Mouse (Mus musculus) limb, embryonic 13.5 days (tissue): ENCODE data around the gene Gm10570. TPM values are rescaled to one million over a fixed set of nuclear protein-coding genes. Genes with fewer than 3 reads are reported as not detected.

Experiments
- ATAC-seq: fragments of 200-750 bp; cut with Nextera tagmentation; 2 replicates; pipeline ENCODE4 v1.8.0; 2017; ENCODE audit warnings: low read depth, moderate number of reproducible peaks, moderate TSS enrichment; ENCODE audit not compliant: low FRiP score
- H3K27ac ChIP-seq: fragments of 300-500 bp; sonication (generic); 2 replicates; pipeline ENCODE4 v1.5.1; 2015; ENCODE audit warnings: inconsistent platforms, mild to moderate bottlenecking, moderate library complexity
- H3K27me3 ChIP-seq: fragments of 300-500 bp; sonication (generic); 2 replicates; pipeline ENCODE4 v1.6.1; 2015; ENCODE audit warnings: mild to moderate bottlenecking, inconsistent platforms
- H3K36me3 ChIP-seq: fragments of 300-500 bp; sonication (generic); 2 replicates; pipeline ENCODE4 v1.6.1; 2015; ENCODE audit warnings: inconsistent platforms, mild to moderate bottlenecking, moderate library complexity
- H3K4me1 ChIP-seq: fragments of 300-500 bp; sonication (generic); 2 replicates; pipeline ENCODE4 v1.6.1; 2015; ENCODE audit warnings: inconsistent platforms
- H3K4me2 ChIP-seq: fragments of 300-500 bp; sonication (generic); replicated peaks from 2 replicates; pipeline ENCODE4 v1.6.1; 2015; ENCODE audit warnings: inconsistent platforms, mild to moderate bottlenecking, moderate library complexity
- H3K4me3 ChIP-seq: fragments of 300-500 bp; sonication (generic); 2 replicates; pipeline ENCODE4 v1.5.1; 2015; ENCODE audit warnings: moderate library complexity, mild to moderate bottlenecking, inconsistent platforms
- H3K9ac ChIP-seq: fragments of 300-500 bp; sonication (generic); 2 replicates; pipeline ENCODE4 v1.6.1; 2015; ENCODE audit warnings: mild to moderate bottlenecking, inconsistent platforms
- H3K9me3 ChIP-seq: fragments of 300-500 bp; sonication (generic); 2 replicates; pipeline ENCODE4 v1.6.1; 2016; ENCODE audit warnings: inconsistent platforms
- WGBS: fragments of 180-500 bp; shearing (Covaris S2); methylation state at CpG from one replicate; pipeline ENCODE4 v1.1.7; 2015; 5-methylcytosine and 5-hydroxymethylcytosine counted together
- polyA plus RNA-seq: library from polyadenylated mRNA; unstranded; fragments of >200 nt; fragmentation: Nextera tagmentation; extraction: Ambion mirVana; gene quantifications from 2 replicates; pipeline ENCODE4 v1.2.1, GENCODE M21; 2015

The Gm10570 gene
- polyA plus RNA-seq, 1 experiment from 2014 or later = not detected

GRCm38 (mm10) chr4:130321640-130322039 is 13.2 kb upstream of the Gm10570 start:
- no peak for ATAC-seq
- WGBS = 96% methylated on average over 7 of the region's 7 CpGs
- Histone ChIP-seq H3K4me3 (no peak overlapping the region), H3K27me3 (no peaks in the 10 kb centered on the region), H3K9me3 (no peaks in the 10 kb centered on the region), H3K36me3 (peaks cover 91% of the 10 kb centered on the region), H3K4me1 (no peaks in the 10 kb centered on the region), H3K27ac (no peak overlapping the region), H3K4me2 (no peak overlapping the region), H3K9ac (no peak overlapping the region)

DNA sequence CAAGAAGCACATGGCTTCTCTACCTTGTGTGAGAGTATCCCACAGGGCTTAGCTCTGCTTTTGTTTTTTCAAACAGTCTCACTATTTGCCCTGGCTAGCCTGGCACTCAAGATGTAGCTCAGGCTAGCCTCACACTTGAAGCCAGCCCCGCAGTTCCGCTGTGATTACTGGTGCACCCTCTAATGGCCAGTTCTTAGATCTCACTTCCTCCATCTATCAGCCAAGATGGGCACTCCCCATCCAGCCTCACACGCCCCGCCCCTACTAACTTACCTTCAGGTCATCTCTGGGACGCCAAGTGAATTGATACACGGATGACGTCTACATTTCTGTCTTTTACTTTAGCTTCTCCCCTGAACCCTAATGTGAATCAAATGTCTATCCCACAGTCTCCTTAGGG is 11.1 kb upstream of the Gm10570 start:
- Histone ChIP-seq H3K4me2 (no peak overlapping the region), H3K27me3 (no peaks in the 10 kb centered on the region), H3K27ac (no peak overlapping the region), H3K36me3 (peaks cover 88% of the 10 kb centered on the region), H3K4me1 (no peaks in the 10 kb centered on the region), H3K4me3 (no peak overlapping the region), H3K9me3 (no peaks in the 10 kb centered on the region), H3K9ac (no peak overlapping the region)
- ATAC-seq = no peak
- WGBS = 84% methylated on average over 7 of the region's 7 CpGs

- peaks cover 88% of the 10 kb centered on the region for H3K36me3 ChIP-seq
- WGBS = 84% methylated on average over 3 of the region's 3 CpGs
- H3K9me3 ChIP-seq = no peaks in the 10 kb centered on the region
- no peak overlapping the region for H3K27ac ChIP-seq
- ATAC-seq = no peak
- no peaks in the 10 kb centered on the region for H3K27me3 ChIP-seq
- no peak overlapping the region for H3K4me2 ChIP-seq
- H3K9ac ChIP-seq = no peak overlapping the region
- no peak overlapping the region for H3K4me3 ChIP-seq
- no peaks in the 10 kb centered on the region for H3K4me1 ChIP-seq
These were observed 9.6 kb upstream of the Gm10570 start for GRCm38 (mm10) chr4:130318122-130318521.

- H3K4me1 ChIP-seq = no peaks in the 10 kb centered on the region
- no peak overlapping the region for H3K27ac ChIP-seq
- H3K9me3 ChIP-seq = no peaks in the 10 kb centered on the region
- WGBS = 87% methylated on average over 10 of the region's 10 CpGs
- H3K4me2 ChIP-seq = no peak overlapping the region
- H3K27me3 ChIP-seq = peaks cover 3% of the 10 kb centered on the region
- no peak overlapping the region for H3K4me3 ChIP-seq
- no peak for ATAC-seq
- H3K36me3 ChIP-seq = peaks cover 81% of the 10 kb centered on the region
- no peak overlapping the region for H3K9ac ChIP-seq
These were observed 8.2 kb upstream of the Gm10570 start for GRCm38 (mm10) chr4:130316691-130317090.

GRCm38 (mm10) chr4:130315771-130316527 is 7.5 kb upstream of the Gm10570 start:
- no peak overlapping the region for H3K4me3 ChIP-seq
- peaks cover 76% of the 10 kb centered on the region for H3K36me3 ChIP-seq
- 0 out of 2 replicates have a peak overlapping the region, but pooled peaks have one; percentile 13 for H3K9ac ChIP-seq
- H3K27me3 ChIP-seq = peaks cover 11% of the 10 kb centered on the region
- no peaks in the 10 kb centered on the region for H3K9me3 ChIP-seq
- no peaks in the 10 kb centered on the region for H3K4me1 ChIP-seq
- ATAC-seq = no peak
- WGBS = 80% methylated on average over 13 of the region's 13 CpGs
- H3K27ac ChIP-seq = 0 out of 2 replicates have a peak overlapping the region, but pooled peaks have one; percentile 17
- no peak overlapping the region for H3K4me2 ChIP-seq

- H3K4me1 ChIP-seq = peaks cover 6% of the 10 kb centered on the region
- H3K27ac ChIP-seq = no peak overlapping the region
- no peak overlapping the region for H3K4me3 ChIP-seq
- no peak for ATAC-seq
- H3K9ac ChIP-seq = no peak overlapping the region
- H3K9me3 ChIP-seq = no peaks in the 10 kb centered on the region
- H3K36me3 ChIP-seq = peaks cover 52% of the 10 kb centered on the region
- peaks cover 35% of the 10 kb centered on the region for H3K27me3 ChIP-seq
- 80% methylated on average over 4 of the region's 4 CpGs for WGBS
- H3K4me2 ChIP-seq = no peak overlapping the region
These were observed 5.1 kb upstream of the Gm10570 start for GRCm38 (mm10) chr4:130313552-130313951.

- H3K27me3 ChIP-seq = peaks cover 45% of the 10 kb centered on the region
- peaks cover 43% of the 10 kb centered on the region for H3K36me3 ChIP-seq
- 84% methylated on average over 3 of the region's 3 CpGs for whole genome bisulfite sequencing
- peaks cover 15% of the 10 kb centered on the region for H3K4me1 ChIP-seq
- H3K27ac ChIP-seq = no peak overlapping the region
- H3K9me3 ChIP-seq = no peaks in the 10 kb centered on the region
- H3K9ac ChIP-seq = no peak overlapping the region
- H3K4me3 ChIP-seq = no peak overlapping the region
- ATAC-seq = no peak
- no peak overlapping the region for H3K4me2 ChIP-seq
These were observed 4.1 kb upstream of the Gm10570 start for GRCm38 (mm10) chr4:130312526-130312925.

GRCm38 (mm10) chr4:130309254-130309653 is 780 bp upstream of the Gm10570 start:
- Histone ChIP-seq H3K36me3 (peaks cover 19% of the 10 kb centered on the region), H3K4me3 (peak overlapping the region; percentile 57), H3K4me1 (peaks cover 16% of the 10 kb centered on the region), H3K4me2 (peak overlapping the region; percentile 97), H3K27me3 (peaks cover 74% of the 10 kb centered on the region), H3K9ac (no peak overlapping the region), H3K27ac (no peak overlapping the region), H3K9me3 (no peaks in the 10 kb centered on the region)
- WGBS = 48% methylated on average over 8 of the region's 8 CpGs
- no peak for ATAC-seq

- Histone ChIP-seq H3K9ac (peak overlapping the region; percentile 61; the same call in 1 of the 2 replicates), H3K4me1 (peaks cover 16% of the 10 kb centered on the region), H3K4me3 (peak overlapping the region; percentile 57), H3K4me2 (peak overlapping the region; percentile 97), H3K9me3 (no peaks in the 10 kb centered on the region), H3K27me3 (peaks cover 76% of the 10 kb centered on the region), H3K27ac (no peak overlapping the region), H3K36me3 (peaks cover 5% of the 10 kb centered on the region; the same call in 1 of the 2 replicates)
- ATAC-seq = peak; percentile 46; the same call in 1 of the 2 replicates
- WGBS = under 1% methylated on average over 23 of the region's 23 CpGs
These were observed 633 bp downstream of the Gm10570 start for GRCm38 (mm10) chr4:130307851-130308230.

DNA sequence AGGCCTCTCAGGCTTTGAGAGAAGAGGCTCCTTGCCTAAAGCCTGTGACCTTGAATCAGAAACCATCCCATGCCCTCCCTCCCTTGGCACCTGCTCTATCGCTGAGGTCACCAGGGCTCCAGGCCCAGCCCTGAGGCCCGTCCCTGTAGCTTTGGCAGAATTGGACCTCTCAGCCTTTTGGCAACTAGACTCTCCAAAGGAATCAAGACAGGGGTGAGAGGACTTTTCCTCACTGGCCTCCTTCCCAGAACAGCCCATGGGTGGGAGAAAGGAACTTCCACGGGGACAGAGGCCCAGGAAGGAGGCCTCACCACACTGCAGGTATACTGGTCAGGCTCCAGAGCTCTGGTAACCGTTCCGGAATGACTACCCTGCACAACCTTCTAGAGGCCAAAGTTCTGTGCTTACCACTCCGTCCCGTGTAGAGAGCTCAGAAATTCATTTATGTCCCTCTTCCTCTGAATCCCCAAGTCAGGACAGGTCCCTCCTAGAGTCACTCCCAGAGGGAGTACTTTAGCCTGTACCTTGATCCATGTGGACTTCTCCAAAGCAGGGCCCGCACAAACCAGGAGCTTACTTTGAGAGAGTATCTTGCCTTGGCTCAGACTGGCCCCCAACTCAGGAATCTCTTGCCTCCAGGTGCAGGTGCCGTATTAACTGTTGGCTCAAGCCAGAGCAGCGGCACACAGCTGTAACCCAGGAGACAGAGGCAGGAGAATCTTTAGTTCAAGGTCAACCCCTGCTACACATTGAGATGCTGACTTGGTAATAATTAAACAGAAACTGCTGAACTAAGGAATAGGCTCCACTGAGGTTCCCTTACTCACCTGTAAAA is 1.5 kb downstream of the Gm10570 start:
- no peak for ATAC-seq
- peaks cover 16% of the 10 kb centered on the region for H3K4me1 ChIP-seq
- WGBS = 74% methylated on average over 10 of the region's 10 CpGs
- no peak overlapping the region for H3K9ac ChIP-seq
- peak overlapping the region; percentile 57; the same call in 1 of the 2 replicates for H3K4me3 ChIP-seq
- H3K27ac ChIP-seq = no peak overlapping the region
- peak overlapping the region; percentile 97 for H3K4me2 ChIP-seq
- peaks cover 75% of the 10 kb centered on the region for H3K27me3 ChIP-seq
- H3K36me3 ChIP-seq = no peaks in the 10 kb centered on the region
- H3K9me3 ChIP-seq = no peaks in the 10 kb centered on the region

- WGBS = 13% methylated on average over 3 of the region's 3 CpGs
- Histone ChIP-seq H3K4me1 (peaks cover 16% of the 10 kb centered on the region), H3K4me3 (no peak overlapping the region), H3K4me2 (no peak overlapping the region), H3K36me3 (no peaks in the 10 kb centered on the region), H3K9me3 (no peaks in the 10 kb centered on the region), H3K27ac (no peak overlapping the region), H3K27me3 (peaks cover 53% of the 10 kb centered on the region), H3K9ac (no peak overlapping the region)
- ATAC-seq = no peak
These were observed 3.7 kb downstream of the Gm10570 start for GRCm38 (mm10) chr4:130304746-130305145.

DNA sequence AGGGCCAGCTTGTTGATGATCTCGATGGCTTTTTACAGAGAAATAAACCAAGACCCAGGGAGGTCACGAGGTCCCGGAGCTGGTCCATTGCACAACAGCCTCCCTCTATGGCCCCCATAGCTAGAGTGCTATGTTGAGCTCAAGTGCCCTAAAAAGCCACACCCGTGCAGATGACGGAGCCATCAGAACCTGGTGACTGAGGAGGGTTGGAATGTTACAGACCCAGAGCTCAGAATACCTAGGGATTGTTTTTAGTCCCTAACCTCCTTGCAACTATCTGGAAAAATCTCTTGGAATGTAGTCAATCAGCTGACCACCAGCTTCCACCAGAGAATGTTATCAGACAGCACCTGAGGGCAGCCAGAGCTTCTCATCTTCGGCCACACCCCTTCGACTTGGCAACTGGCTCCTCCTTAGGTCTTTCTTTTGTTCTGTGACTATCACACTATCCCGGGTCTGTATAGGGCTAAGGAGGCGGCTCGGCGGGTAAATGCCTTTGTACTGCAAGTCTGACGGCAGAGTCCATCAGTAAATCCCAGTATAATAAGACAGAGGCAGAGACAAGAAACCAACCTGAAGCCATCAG is 6.1 kb downstream of the Gm10570 start:
- Histone ChIP-seq H3K27ac (no peak overlapping the region), H3K9me3 (no peaks in the 10 kb centered on the region), H3K36me3 (no peaks in the 10 kb centered on the region), H3K27me3 (peaks cover 29% of the 10 kb centered on the region), H3K9ac (no peak overlapping the region), H3K4me3 (no peak overlapping the region), H3K4me1 (no peaks in the 10 kb centered on the region), H3K4me2 (no peak overlapping the region)
- 62% methylated on average over 12 of the region's 12 CpGs for WGBS
- no peak for ATAC-seq
